Mouse (Mus musculus) cortical plate, adult 2 months (tissue): ENCODE data around the gene Cebpa.

Source experiments
- CTCF ChIP-seq: fragments of 200-500 bp; IDR thresholded peaks from 2 replicates; pipeline ENCODE4 v1.5.1; 2011; ENCODE audit warnings: mild to moderate bottlenecking, control low read depth, low read length; ENCODE audit not compliant: insufficient read depth; ENCODE audit errors: extremely low read depth
- POLR2A ChIP-seq: fragments of 200-500 bp; IDR thresholded peaks from 2 replicates; pipeline ENCODE4 v1.6.1; 2011; ENCODE audit warnings: mild to moderate bottlenecking, low read length, control low read depth; ENCODE audit not compliant: insufficient read depth; ENCODE audit errors: extremely low read depth

GRCm38 (mm10) chr7:35117761-35118098 is 1.4 kb upstream of the Cebpa start:
- no peak for TF ChIP-seq POLR2A
- no peak for TF ChIP-seq CTCF
